Mouse (Mus musculus): ENCODE measurements around the gene Man1c1.

- TF ChIP-seq CTCF (IDR thresholded peaks at IDR 0.05; ENCODE audit: control insufficient read depth, insufficient read depth, insufficient read length) (peak; percentile 3), CEBPB (IDR thresholded peaks at IDR 0.05; ENCODE audit: low read depth) (no peak), USF1 (IDR thresholded peaks at IDR 0.05; ENCODE audit: low read depth) (no peak), MYOD1 (IDR thresholded peaks at IDR 0.05; ENCODE audit: control insufficient read depth, insufficient read length, low read depth) (no peak), MYOG (IDR thresholded peaks at IDR 0.05; ENCODE audit: control insufficient read depth, extremely low read depth, insufficient read length) (no peak)
Measured at GRCm38 (mm10) chr4:134583513-134583912, 120.6 kb downstream of the Man1c1 start.
